Mouse (Mus musculus): Measurements from ENCODE around the gene Rabif. TPM values are rescaled to one million over a fixed set of nuclear protein-coding genes. Genes with fewer than 3 reads are reported as not detected.
A peak's percentile ranks its signal among the peaks of the same experiment; 100 is the strongest.

Gene Rabif
- total and polyA plus RNA-seq, 3 experiments, result 12.5 to 23.4 (median 22.9) TPM

GRCm38 (mm10) chr1:134454904-134455824, 39.3 kb upstream of the Rabif start, which contains the start of gene Klhl12:
Gene Klhl12, plus strand, starts transcription at chr1:134455531.
- TF ChIP-seq USF2 (conservative IDR thresholded peaks at IDR 0.05; ENCODE audit: low read depth, low read length), result no peak
- 0 out of 2 replicates have a peak, but pooled peaks have one; percentile 17 for TF ChIP-seq BHLHE40 (IDR thresholded peaks at IDR 0.05; ENCODE audit: low read depth, low read length)
- peak; percentile 34; the same call in 1 of the 2 replicates for TF ChIP-seq GABPA (IDR thresholded peaks at IDR 0.05; ENCODE audit: insufficient replicate concordance, low read depth, low read length)
- TF ChIP-seq MAX (IDR thresholded peaks at IDR 0.05; ENCODE audit: low read length), result no peak
- TF ChIP-seq IRF4 (IDR thresholded peaks at IDR 0.05; ENCODE audit: low read depth, low read length), result peak; percentile 58; the same call in 1 of the 2 replicates
- no peak for TF ChIP-seq EP300 (IDR thresholded peaks at IDR 0.05; ENCODE audit: low read length)
- peak; percentile 37; the same call in 1 of the 2 replicates for TF ChIP-seq MEF2A (IDR thresholded peaks at IDR 0.05; ENCODE audit: borderline replicate concordance, low read depth, low read length)
- TF ChIP-seq TCF12 (IDR thresholded peaks at IDR 0.05; ENCODE audit: low read depth, low read length), result peak; percentile 76
- peak; percentile 82 for TF ChIP-seq HCFC1 (IDR thresholded peaks at IDR 0.05; ENCODE audit: low read depth, low read length)
- TF ChIP-seq SMC3 (IDR thresholded peaks at IDR 0.05; ENCODE audit: low read depth, low read length), result no peak
- no peak for TF ChIP-seq RAD21 (IDR thresholded peaks at IDR 0.05; ENCODE audit: low read depth, low read length)
- peak; percentile 53 for TF ChIP-seq MXI1 (IDR thresholded peaks at IDR 0.05; ENCODE audit: low read depth, low read length)
- TF ChIP-seq CHD1 (IDR thresholded peaks at IDR 0.05; ENCODE audit: low read depth, low read length), result no peak
- TF ChIP-seq SIN3A (IDR thresholded peaks at IDR 0.05; ENCODE audit: low read length), result peak; percentile 74; the same call in 1 of the 2 replicates
- TF ChIP-seq E2F4 (IDR thresholded peaks at IDR 0.05; ENCODE audit: insufficient replicate concordance, low read depth, low read length), result no peak
- TF ChIP-seq MAZ (IDR thresholded peaks at IDR 0.05; ENCODE audit: low read depth, low read length), result peak; percentile 96
- peak; percentile 67; the same call in 1 of the 2 replicates for TF ChIP-seq ZMIZ1 (IDR thresholded peaks at IDR 0.05; ENCODE audit: low read depth, low read length)
- TF ChIP-seq RCOR1 (conservative IDR thresholded peaks at IDR 0.05; ENCODE audit: low read depth, low read length), result no peak
- no peak for TF ChIP-seq TBP (conservative IDR thresholded peaks at IDR 0.05; ENCODE audit: low read depth, low read length)
- TF ChIP-seq JUN (IDR thresholded peaks at IDR 0.05; ENCODE audit: insufficient read depth, low read depth, low read length), result no peak
- peak; percentile 87; the same call in 1 of the 2 replicates for TF ChIP-seq UBTF (IDR thresholded peaks at IDR 0.05; ENCODE audit: low read depth, low read length)
- TF ChIP-seq NRF1 (IDR thresholded peaks at IDR 0.05; ENCODE audit: low read depth, low read length), result peak; percentile 58
- peak; percentile 83 for TF ChIP-seq NELFE (IDR thresholded peaks at IDR 0.05; ENCODE audit: low read depth, low read length)
- peak; percentile 91 for TF ChIP-seq POLR2A (IDR thresholded peaks at IDR 0.05; ENCODE audit: low read depth, low read length)
- no peak for TF ChIP-seq POLR2AphosphoS2 (IDR thresholded peaks at IDR 0.05; ENCODE audit: low read depth, low read length)
- peak; percentile 50; the same call in 1 of the 2 replicates for TF ChIP-seq ELF1 (IDR thresholded peaks at IDR 0.05; ENCODE audit: low read depth, low read length)
- Histone ChIP-seq H3K4me3 (replicated peaks in 1 of 3; ENCODE audit: low read depth in 2 of 3, low read length in 2 of 3, poor library complexity in 1 of 3) (peak within 1 kb of the TSS; percentile 79 to 87 (median 87)), H3K9ac (ENCODE audit: insufficient read depth, low read depth) (peak within 1 kb of the TSS; percentile 79), H3K36me3 (replicated peaks in 1 of 2; ENCODE audit: control insufficient read depth in 1 of 2, insufficient read depth in 1 of 2, low read length in 1 of 2) (peaks cover 10 to 25% of the 10 kb centered on the region in 2 experiments), H3K79me2 (replicated peaks; ENCODE audit: control insufficient read depth, extremely low read depth, insufficient read depth, poor library complexity, severe bottlenecking) (peaks cover 9% of the 10 kb centered on the region; the same call in 1 of the 2 replicates), H3K27me3 (replicated peaks) (no peaks in the 10 kb centered on the region), H3K4me2 (ENCODE audit: insufficient read depth, low read depth, poor library complexity, severe bottlenecking) (peak within 1 kb of the TSS; percentile 98), H3K9me3 (replicated peaks; ENCODE audit: low read length) (no peaks in the 10 kb centered on the region), H3K4me1 (ENCODE audit: control insufficient read depth in 1 of 2, insufficient read depth in 2 of 2) (peaks cover 0 to 23% of the 10 kb centered on the region in 2 experiments; a peak in 3 of 4 replicates), H3K27ac (ENCODE audit: insufficient read depth, low read depth) (no peak within 1 kb of the TSS)
- DNase-seq (ENCODE audit: extremely low read depth), result peak; percentile 86
- in situ Hi-C loops (cut with MboI; ENCODE audit: low pct_ligation_motif_present, low pct_unique_long_range_greater_than_20kb, low sequenced_read_pairs), result no loop called here
- dilution Hi-C loops (cut with MboI; ENCODE audit: extremely low pct_ligation_motif_present, extremely low pct_unique_long_range_greater_than_20kb, low sequenced_read_pairs), result no loop called here
